Mouse (Mus musculus): ENCODE data around the gene Phrf1.

GRCm38 (mm10) chr7:141230570-141230969 lies 2.0 kb downstream of the Phrf1 start:
- TF ChIP-seq CTCF (IDR thresholded peaks at IDR 0.05; ENCODE audit: low read depth): no peak
- no peak for TF ChIP-seq EP300 (IDR thresholded peaks at IDR 0.05; ENCODE audit: low read depth)
